Mouse (Mus musculus): Measurements from ENCODE around the gene Olfr922.

Olfr922 gene

DNA sequence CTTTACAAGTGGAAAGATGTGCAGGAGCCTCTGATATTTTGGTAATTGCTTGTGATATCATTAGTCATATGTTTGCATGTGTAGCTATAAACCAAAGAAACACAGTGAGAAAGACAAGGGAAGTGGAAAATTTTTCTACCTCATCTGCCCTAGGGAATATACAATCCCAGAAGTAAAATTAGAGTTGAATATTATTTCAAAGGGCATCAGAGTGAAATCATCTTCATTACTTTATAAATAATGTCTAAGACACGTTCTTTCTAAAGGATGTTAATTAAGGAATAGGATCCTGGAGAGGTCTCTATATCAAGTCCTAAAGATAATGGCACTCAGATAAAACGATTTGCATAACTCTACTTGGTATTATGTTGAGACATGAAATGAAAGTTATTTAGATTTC, at the start of gene Olfr922:
Olfr922 (plus strand) TSS at position 301 of the 400 bp plus-strand sequence.
- DNase-seq (ENCODE audit: low spot score in 2 of 2): no peak

DNA sequence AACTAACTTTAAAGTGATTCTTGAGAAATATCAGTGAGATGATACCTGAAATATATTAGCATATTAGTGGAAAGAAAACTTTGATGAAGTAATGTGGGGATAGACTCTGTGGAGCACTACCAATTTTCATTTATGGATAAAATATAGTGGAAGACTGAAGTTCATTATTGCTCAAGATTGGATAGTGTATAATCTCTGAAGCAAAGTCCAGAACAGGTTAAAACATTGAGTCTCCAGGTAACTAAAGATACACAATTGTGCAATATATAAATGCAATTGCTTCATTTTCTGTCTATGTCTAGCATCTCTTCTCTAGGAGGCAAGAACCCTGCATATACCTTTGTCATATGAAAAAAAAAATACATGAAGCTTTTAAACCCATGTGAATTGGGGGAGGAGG, 41.6 kb upstream of the Olfr922 start, which contains the start of gene Olfr921:
Olfr921 (plus strand) TSS at position 301 of the 400 bp plus-strand sequence.
- DNase-seq (ENCODE audit: low spot score in 2 of 2): no peak

DNA sequence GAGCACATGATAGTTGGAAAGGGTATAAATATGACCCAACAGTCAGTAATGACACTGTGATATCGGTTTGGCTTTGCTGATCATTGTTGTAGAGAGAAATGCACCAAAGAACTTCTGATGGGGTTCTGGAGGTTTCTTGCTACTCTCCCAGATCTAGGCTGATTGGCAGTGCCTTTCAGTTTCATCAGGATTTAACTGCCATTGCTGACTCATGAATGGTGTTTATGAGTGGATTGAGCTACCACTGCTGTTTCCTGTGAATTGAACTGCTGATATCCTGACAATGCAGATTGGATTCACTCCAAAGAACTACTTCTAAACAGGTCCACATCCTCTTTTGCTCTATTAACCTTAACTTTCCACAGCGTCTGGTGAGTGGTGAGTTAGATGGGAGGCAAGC, 21.7 kb upstream of the Olfr922 start:
- no peak for DNase-seq (ENCODE audit: low spot score in 2 of 2)

DNA sequence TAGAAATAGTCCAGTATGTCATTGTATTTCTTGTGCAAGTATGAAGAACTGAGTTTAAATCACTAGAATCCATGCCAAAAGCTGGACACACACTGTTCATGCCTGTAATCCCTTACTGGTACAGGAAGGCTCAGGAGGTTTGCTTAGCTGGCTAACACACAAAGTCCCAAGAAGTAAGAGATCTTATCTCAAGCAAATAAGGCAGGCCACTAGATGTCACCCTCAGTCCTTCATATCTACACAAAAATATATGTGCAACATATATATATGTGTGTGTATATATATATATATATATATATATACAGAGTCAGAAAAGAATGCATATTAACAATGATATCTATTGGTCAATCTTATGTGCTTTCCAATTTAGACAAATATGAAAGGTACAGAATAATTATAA, 8.7 kb upstream of the Olfr922 start:
- DNase-seq (ENCODE audit: low spot score in 2 of 2): no peak

DNA sequence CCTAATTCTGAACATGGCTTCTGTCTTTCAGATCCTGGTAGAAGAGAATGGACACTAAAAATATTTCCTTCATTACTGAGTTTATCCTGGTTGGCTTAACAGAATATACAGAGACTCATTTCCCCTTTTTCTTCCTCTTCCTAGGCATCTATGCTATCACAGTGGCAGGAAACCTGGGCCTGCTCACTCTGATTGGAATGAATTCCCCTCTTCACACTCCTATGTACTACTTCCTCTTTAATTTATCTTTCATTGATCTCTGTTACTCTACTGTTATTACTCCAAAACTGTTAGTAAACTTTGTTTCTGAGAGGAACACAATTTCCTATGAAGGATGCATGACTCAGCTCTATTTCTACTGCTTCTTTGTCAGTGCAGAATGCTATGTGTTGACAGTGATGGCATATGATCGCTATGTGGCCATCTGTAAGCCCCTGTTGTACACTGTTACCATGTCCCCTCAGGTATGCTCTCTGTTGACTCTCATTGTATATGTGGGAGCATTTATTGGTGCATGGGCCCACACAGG, 1.1 kb downstream of the Olfr922 start:
- no peak for DNase-seq (ENCODE audit: low spot score in 2 of 2)

DNA sequence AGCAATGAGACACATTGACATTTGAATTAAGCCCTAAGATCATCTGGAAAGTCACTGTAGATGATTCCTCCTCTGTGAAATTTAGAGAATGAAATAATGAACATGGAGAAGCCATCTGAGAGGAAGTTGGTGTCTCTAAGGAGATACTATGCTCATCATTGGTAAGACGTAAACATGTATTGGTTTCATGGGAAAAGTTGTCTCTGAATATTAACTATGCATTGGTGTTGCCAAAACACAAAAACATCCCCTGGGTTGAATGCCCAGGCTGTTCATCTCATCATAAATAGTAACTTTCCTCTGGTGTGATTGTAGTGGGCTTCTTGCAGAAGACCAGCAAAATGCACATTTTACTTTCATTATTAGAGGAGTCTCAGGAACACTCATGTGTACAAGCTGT, 11.8 kb downstream of the Olfr922 start, which contains the start of gene Olfr923:
Olfr923 (plus strand) TSS at position 301 of the 400 bp plus-strand sequence.
- no peak for DNase-seq (ENCODE audit: low spot score in 2 of 2)

DNA sequence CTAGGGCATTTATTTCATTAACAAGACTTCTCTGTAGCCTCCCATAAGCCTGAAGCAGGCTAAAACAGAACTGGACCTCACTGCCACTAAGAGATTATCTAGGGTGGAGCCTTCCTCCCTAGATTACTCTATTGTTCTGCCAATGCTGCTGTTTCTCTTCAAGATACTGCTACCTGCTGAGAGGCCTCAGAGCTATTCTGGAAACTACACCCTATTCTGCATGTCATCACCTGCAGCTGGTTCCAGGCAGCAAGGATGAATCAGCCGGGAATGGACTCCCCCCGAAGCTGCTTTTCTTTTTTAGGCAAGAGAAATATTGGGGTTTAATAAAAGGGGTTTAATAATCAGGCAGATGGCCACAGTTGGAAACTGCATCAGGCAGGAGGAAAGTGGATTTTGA, 18.6 kb downstream of the Olfr922 start:
- DNase-seq (ENCODE audit: low spot score in 2 of 2): no peak

DNA sequence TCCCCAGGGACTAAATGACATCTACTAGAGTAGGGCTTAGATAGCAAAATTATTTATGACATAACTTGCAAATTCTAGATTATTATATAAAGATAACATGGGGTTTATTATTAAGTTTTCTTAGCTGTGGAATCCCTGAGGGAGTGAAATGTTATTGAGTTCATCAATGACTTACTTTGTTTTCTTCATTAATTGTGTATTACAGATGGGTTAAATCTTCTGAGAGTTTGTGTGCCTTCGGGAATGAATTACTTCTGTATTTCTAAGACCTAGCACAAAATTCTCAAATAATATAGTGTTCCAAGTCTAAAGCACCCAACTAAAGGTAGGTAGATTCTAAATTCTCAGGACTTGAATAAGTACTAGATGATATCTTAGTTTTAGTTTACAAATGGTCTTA, 29.7 kb downstream of the Olfr922 start, which contains the start of gene Olfr924:
Olfr924 (plus strand) TSS at position 301 of the 400 bp plus-strand sequence.
- DNase-seq (ENCODE audit: low spot score in 2 of 2): no peak

DNA sequence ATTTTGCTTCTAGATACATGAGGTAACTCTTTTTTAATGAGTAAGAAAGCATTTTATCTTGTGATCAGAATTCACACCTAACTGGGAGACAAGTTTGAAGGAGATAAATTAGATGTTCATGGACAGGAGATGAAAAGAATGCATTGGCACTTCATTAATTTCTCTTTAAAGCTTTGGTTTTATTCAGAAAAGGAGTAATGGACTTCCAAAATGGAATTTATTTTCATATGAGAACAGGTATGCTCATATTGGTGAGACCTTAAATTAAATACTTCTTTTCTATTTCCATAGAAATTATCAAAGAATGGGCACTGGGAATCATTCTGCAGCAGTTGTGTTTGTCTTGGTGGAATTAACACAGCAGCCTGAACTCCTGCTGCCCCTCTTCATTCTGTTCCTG, 40.3 kb downstream of the Olfr922 start, which contains the start of gene Olfr26:
Olfr26 (plus strand) TSS at position 301 of the 400 bp plus-strand sequence.
- no peak for DNase-seq (ENCODE audit: low spot score in 2 of 2)
